Mouse (Mus musculus) megakaryocyte, embryonic 14.5 days (primary cell): Measurements from ENCODE around the gene Dynlt1a.
"Not testable (repeated sequence)": the region's sequence is repeated elsewhere in the genome, so short reads cannot be mapped to it uniquely, and the experiment has no call there.

ENCODE experiments used
- FLI1 ChIP-seq: IDR thresholded peaks from 2 replicates; pipeline ENCODE4 v1.6.1; 2012; ENCODE audit warnings: low read length, inconsistent platforms, mixed read lengths
- GATA1 ChIP-seq: IDR thresholded peaks from 3 replicates; pipeline ENCODE4 v1.6.1; 2012; ENCODE audit warnings: mixed read lengths, low read length, inconsistent platforms, borderline replicate concordance

- TF ChIP-seq GATA1, FLI1: not testable (repeated sequence)
These were observed at the start of gene Dynlt1a for GRCm38 (mm10) chr17:6317339-6317985.
